Mouse (Mus musculus): ENCODE results near the gene Henmt1.

- no peak for TF ChIP-seq SRF (IDR thresholded peaks at IDR 0.05; ENCODE audit: control insufficient read depth, insufficient read length, low read depth)
- no peak for TF ChIP-seq POLR2A (IDR thresholded peaks at IDR 0.05; ENCODE audit: insufficient read length, low read depth)
- TF ChIP-seq USF1 (IDR thresholded peaks at IDR 0.05; ENCODE audit: low read depth) = no peak
These were observed 55.7 kb downstream of the Henmt1 start for GRCm38 (mm10) chr3:108995379-108995778.

Data from myocyte (in vitro differentiated cells).